Mouse (Mus musculus) kidney, postnatal 0 days (tissue): ENCODE measurements around the gene Mustn1. TPM values are rescaled to one million over a fixed set of nuclear protein-coding genes. Genes with fewer than 3 reads are reported as not detected.

Experiments
- ATAC-seq: fragments of 200-750 bp; cut with Nextera tagmentation; replicated peaks from 2 replicates; pipeline ENCODE4 v1.8.0; 2017; ENCODE audit warnings: low read depth, moderate number of reproducible peaks, moderate TSS enrichment, moderate library complexity; ENCODE audit not compliant: low FRiP score
- DNase-seq: peaks from one replicate; pipeline ENCODE4 v3.0.0-alpha.2; 2016; ENCODE audit warnings: low spot score
- H3K27ac ChIP-seq: fragments of 300-500 bp; sonication (generic); 2 replicates; pipeline ENCODE4 v1.5.1; 2014; ENCODE audit warnings: mild to moderate bottlenecking
- H3K27me3 ChIP-seq: fragments of 300-500 bp; sonication (generic); 2 replicates; pipeline ENCODE4 v1.6.1; 2014; ENCODE audit warnings: low read length, mixed read lengths; ENCODE audit not compliant: insufficient read depth
- H3K36me3 ChIP-seq: fragments of 300-500 bp; sonication (generic); 2 replicates; pipeline ENCODE4 v1.6.1; 2014; ENCODE audit warnings: low read length, mixed read lengths; ENCODE audit not compliant: insufficient read depth
- H3K4me1 ChIP-seq: fragments of 300-500 bp; sonication (generic); replicated peaks from 2 replicates; pipeline ENCODE4 v1.6.1; 2014; ENCODE audit warnings: antibody characterized with exemption, low read length, mixed read lengths; ENCODE audit not compliant: insufficient read depth
- H3K4me2 ChIP-seq: fragments of 300-500 bp; sonication (generic); 2 replicates; pipeline ENCODE4 v1.6.1; 2014; ENCODE audit warnings: mild to moderate bottlenecking, low read length, moderate library complexity, mixed read lengths
- H3K4me3 ChIP-seq: fragments of 300-500 bp; sonication (generic); replicated peaks from 2 replicates; pipeline ENCODE4 v1.5.1; 2014; ENCODE audit warnings: low read depth, low read length
- H3K9ac ChIP-seq: fragments of 300-500 bp; sonication (generic); 2 replicates; pipeline ENCODE4 v1.6.1; 2014; ENCODE audit warnings: low read depth, low read length
- H3K9me3 ChIP-seq: fragments of 300-500 bp; sonication (generic); replicated peaks from 2 replicates; pipeline ENCODE4 v1.6.1; 2016; ENCODE audit warnings: low read length, inconsistent platforms, mixed read lengths
- CTCF ChIP-seq: IDR thresholded peaks from 2 replicates; pipeline ENCODE4 v1.5.1; 2016; ENCODE audit warnings: antibody characterized with exemption, low read depth, mild to moderate bottlenecking, moderate library complexity
- WGBS: fragments of 180-500 bp; shearing (Covaris S2); extraction: QIAGEN DNeasy Blood & Tissue Kit; methylation state at CpG from one replicate; pipeline ENCODE4 v1.1.7; 2014; 5-methylcytosine and 5-hydroxymethylcytosine counted together
- polyA plus RNA-seq: library from polyadenylated mRNA; unstranded; fragments of >200 nt; fragmentation: Nextera tagmentation; extraction: Ambion mirVana; gene quantifications from 2 replicates; pipeline ENCODE4 v1.2.1, GENCODE M21; 2015

Mustn1 gene
- polyA plus RNA-seq, 1 experiment from 2014 or later, result 8.1 TPM

DNA sequence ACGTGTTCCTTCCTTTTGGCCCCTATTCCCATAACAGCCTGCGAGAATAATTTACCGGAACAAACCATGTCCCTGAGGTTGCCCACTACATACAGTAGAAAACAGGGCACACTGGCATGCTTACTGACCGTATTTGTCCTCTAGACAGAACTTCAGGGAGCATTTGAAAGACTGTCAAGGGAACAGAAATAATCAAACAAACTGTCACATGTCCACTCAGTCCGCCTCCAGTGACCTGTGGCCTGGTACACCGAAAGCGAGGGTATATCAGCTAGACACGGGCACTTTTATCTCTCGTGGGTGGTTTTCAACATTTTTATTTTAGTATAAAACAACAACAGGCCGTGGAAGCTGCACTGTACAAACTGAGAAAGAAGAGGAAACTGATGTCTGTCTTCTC is 10.2 kb upstream of the Mustn1 start:
- no peak overlapping the region for H3K9ac ChIP-seq
- no peak for DNase-seq
- WGBS, result 88% methylated on average over 10 of the region's 10 CpGs
- TF ChIP-seq CTCF, result no peak
- H3K4me1 ChIP-seq, result no peaks in the 10 kb centered on the region
- no peak overlapping the region for H3K27ac ChIP-seq
- no peak overlapping the region for H3K4me3 ChIP-seq
- no peaks in the 10 kb centered on the region for H3K9me3 ChIP-seq
- no peak overlapping the region for H3K4me2 ChIP-seq
- no peaks in the 10 kb centered on the region for H3K27me3 ChIP-seq
- H3K36me3 ChIP-seq, result 0 out of 2 replicates have a peak, but pooled peaks cover 6% of the 10 kb centered on the region
- no peak for ATAC-seq

GRCm38 (mm10) chr14:30869391-30869801 is 9.6 kb upstream of the Mustn1 start:
- ATAC-seq (no peak), DNase-seq (no peak)
- WGBS, result 71% methylated on average over 8 of the region's 8 CpGs
- Histone ChIP-seq H3K9me3 (no peaks in the 10 kb centered on the region), H3K4me1 (peaks cover 5% of the 10 kb centered on the region; the same call in 1 of the 2 replicates), H3K27ac (peak overlapping the region; percentile 85), H3K36me3 (0 out of 2 replicates have a peak, but pooled peaks cover 7% of the 10 kb centered on the region), H3K4me3 (no peak overlapping the region), H3K9ac (no peak overlapping the region), H3K27me3 (no peaks in the 10 kb centered on the region), H3K4me2 (no peak overlapping the region)
- no peak for TF ChIP-seq CTCF

GRCm38 (mm10) chr14:30870206-30871147 is 8.5 kb upstream of the Mustn1 start:
- Histone ChIP-seq H3K4me3 (no peak overlapping the region), H3K4me2 (no peak overlapping the region), H3K4me1 (peaks cover 13% of the 10 kb centered on the region), H3K27me3 (no peaks in the 10 kb centered on the region), H3K9me3 (no peaks in the 10 kb centered on the region), H3K36me3 (peaks cover 13% of the 10 kb centered on the region; the same call in 1 of the 2 replicates), H3K27ac (peak overlapping the region; percentile 85), H3K9ac (no peak overlapping the region)
- 71% methylated on average over 25 of the region's 25 CpGs for WGBS
- TF ChIP-seq CTCF, result no peak
- DNase-seq, result peak; percentile 78
- no peak for ATAC-seq

- Histone ChIP-seq H3K4me1 (peaks cover 25% of the 10 kb centered on the region), H3K9ac (no peak overlapping the region), H3K4me2 (no peak overlapping the region), H3K9me3 (no peaks in the 10 kb centered on the region), H3K27me3 (no peaks in the 10 kb centered on the region), H3K27ac (0 out of 2 replicates have a peak overlapping the region, but pooled peaks have one; percentile 47), H3K36me3 (peaks cover 13% of the 10 kb centered on the region; the same call in 1 of the 2 replicates), H3K4me3 (no peak overlapping the region)
- ATAC-seq, result 0 out of 2 replicates have a peak, but pooled peaks have one; percentile 18
- WGBS, result 54% methylated on average over 18 of the region's 18 CpGs
- no peak for DNase-seq
- no peak for TF ChIP-seq CTCF
Observed at GRCm38 (mm10) chr14:30874095-30874700, 4.8 kb upstream of the Mustn1 start.

GRCm38 (mm10) chr14:30875130-30875865 is 3.7 kb upstream of the Mustn1 start:
- no peak for TF ChIP-seq CTCF
- no peak overlapping the region for H3K9ac ChIP-seq
- no peak for DNase-seq
- H3K27ac ChIP-seq, result peak overlapping the region; percentile 79
- peaks cover 13% of the 10 kb centered on the region; the same call in 1 of the 2 replicates for H3K36me3 ChIP-seq
- peaks cover 25% of the 10 kb centered on the region for H3K4me1 ChIP-seq
- peak; percentile 37 for ATAC-seq
- 59% methylated on average over 12 of the region's 12 CpGs for WGBS
- H3K27me3 ChIP-seq, result no peaks in the 10 kb centered on the region
- no peaks in the 10 kb centered on the region for H3K9me3 ChIP-seq
- no peak overlapping the region for H3K4me2 ChIP-seq
- H3K4me3 ChIP-seq, result no peak overlapping the region

- H3K4me2 ChIP-seq, result no peak overlapping the region
- 47% methylated on average over 9 of the region's 9 CpGs for WGBS
- H3K4me3 ChIP-seq, result no peak overlapping the region
- peak; percentile 76 for ATAC-seq
- no peak for TF ChIP-seq CTCF
- peaks cover 13% of the 10 kb centered on the region; the same call in 1 of the 2 replicates for H3K36me3 ChIP-seq
- no peak overlapping the region for H3K9ac ChIP-seq
- peaks cover 25% of the 10 kb centered on the region for H3K4me1 ChIP-seq
- H3K27me3 ChIP-seq, result no peaks in the 10 kb centered on the region
- H3K9me3 ChIP-seq, result no peaks in the 10 kb centered on the region
- H3K27ac ChIP-seq, result peak overlapping the region; percentile 79
- DNase-seq, result peak; percentile 78
Observed at GRCm38 (mm10) chr14:30875955-30876354, 3.0 kb upstream of the Mustn1 start.
